Mouse (Mus musculus) E14TG2a.4 (cell line): Measurements from ENCODE around the gene Ttc6.
A peak's percentile ranks its signal among the peaks of the same experiment; 100 is the strongest.

Experiments
- H3K27me3 ChIP-seq: 2 replicates; pipeline ENCODE4 v1.6.1; 2014; ENCODE audit warnings: low read length, control low read depth; ENCODE audit not compliant: insufficient read depth
- H3K36me3 ChIP-seq: 2 replicates; pipeline ENCODE4 v1.6.1; 2014; ENCODE audit warnings: low read length, control low read depth; ENCODE audit not compliant: insufficient read depth
- H3K4me1 ChIP-seq: replicated peaks from 2 replicates; pipeline ENCODE4 v1.6.1; 2014; ENCODE audit warnings: low read depth, low read length, control low read depth
- H3K4me3 ChIP-seq: replicated peaks from 2 replicates; pipeline ENCODE4 v1.5.1; 2014; ENCODE audit warnings: mild to moderate bottlenecking, low read length
- H3K9me3 ChIP-seq: 2 replicates; pipeline ENCODE4 v1.6.1; 2014; ENCODE audit warnings: low read length, control low read depth
- CTCF ChIP-seq: conservative IDR thresholded peaks from 2 replicates; pipeline ENCODE4 v1.5.1; 2014; ENCODE audit warnings: low read length
- NANOG ChIP-seq: IDR thresholded peaks from 2 replicates; pipeline ENCODE4 v1.6.1; 2014; ENCODE audit warnings: borderline replicate concordance, low read length, mixed read lengths
- POU5F1 ChIP-seq: IDR thresholded peaks from 2 replicates; pipeline ENCODE4 v1.6.1; 2014; ENCODE audit warnings: low read length, borderline replicate concordance

The Ttc6 gene

GRCm38 (mm10) chr12:57563909-57564308, at the start of gene Ttc6:
Gene Ttc6, plus strand, starts transcription at chr12:57564113.
- Histone ChIP-seq H3K9me3 (0 out of 2 replicates have a peak, but pooled peaks cover 2% of the 10 kb centered on the region), H3K36me3 (no peaks in the 10 kb centered on the region), H3K27me3 (peaks cover 29% of the 10 kb centered on the region), H3K4me1 (no peaks in the 10 kb centered on the region), H3K4me3 (no peak within 1 kb of the TSS)
- no peak for TF ChIP-seq CTCF
- TF ChIP-seq NANOG: no peak

GRCm38 (mm10) chr12:57514552-57514951, 49.4 kb upstream of the Ttc6 start:
- peaks cover 35% of the 10 kb centered on the region for H3K4me1 ChIP-seq
- H3K27me3 ChIP-seq: no peaks in the 10 kb centered on the region; the same call in none of the 2 replicates
- no peaks in the 10 kb centered on the region for H3K9me3 ChIP-seq
- TF ChIP-seq NANOG: no peak
- TF ChIP-seq POU5F1: no peak
- TF ChIP-seq CTCF: no peak
- no peaks in the 10 kb centered on the region for H3K36me3 ChIP-seq
- no peak overlapping the region for H3K4me3 ChIP-seq

GRCm38 (mm10) chr12:57515702-57516377, 48.1 kb upstream of the Ttc6 start:
- peak overlapping the region; percentile 32; the same call in 1 of the 2 replicates for H3K4me3 ChIP-seq
- no peaks in the 10 kb centered on the region for H3K36me3 ChIP-seq
- no peaks in the 10 kb centered on the region for H3K9me3 ChIP-seq
- peaks cover 6% of the 10 kb centered on the region for H3K27me3 ChIP-seq
- H3K4me1 ChIP-seq: peaks cover 35% of the 10 kb centered on the region
- no peak for TF ChIP-seq CTCF
- TF ChIP-seq POU5F1: no peak
- TF ChIP-seq NANOG: no peak

- H3K4me1 ChIP-seq: 0 out of 2 replicates have a peak, but pooled peaks cover 5% of the 10 kb centered on the region
- no peak overlapping the region for H3K4me3 ChIP-seq
- H3K36me3 ChIP-seq: no peaks in the 10 kb centered on the region
- TF ChIP-seq CTCF (no peak), POU5F1 (no peak), NANOG (no peak)
- peaks cover 23% of the 10 kb centered on the region for H3K27me3 ChIP-seq
- no peaks in the 10 kb centered on the region for H3K9me3 ChIP-seq
These were observed 35.6 kb upstream of the Ttc6 start for GRCm38 (mm10) chr12:57528335-57528734.

- H3K36me3 ChIP-seq: no peaks in the 10 kb centered on the region
- H3K4me3 ChIP-seq: no peak overlapping the region
- TF ChIP-seq NANOG: no peak
- no peak for TF ChIP-seq POU5F1
- no peak for TF ChIP-seq CTCF
- H3K4me1 ChIP-seq: peaks cover 14% of the 10 kb centered on the region
- no peaks in the 10 kb centered on the region for H3K9me3 ChIP-seq
- H3K27me3 ChIP-seq: peaks cover 43% of the 10 kb centered on the region
These were observed 33.4 kb upstream of the Ttc6 start for GRCm38 (mm10) chr12:57530474-57530873.

GRCm38 (mm10) chr12:57534517-57534878, 29.4 kb upstream of the Ttc6 start:
- Histone ChIP-seq H3K27me3 (peaks cover 80% of the 10 kb centered on the region), H3K4me3 (peak overlapping the region; percentile 65; the same call in 1 of the 2 replicates), H3K36me3 (no peaks in the 10 kb centered on the region), H3K4me1 (peaks cover 42% of the 10 kb centered on the region), H3K9me3 (no peaks in the 10 kb centered on the region)
- TF ChIP-seq POU5F1 (no peak), NANOG (no peak), CTCF (no peak)

- peak overlapping the region; percentile 65 for H3K4me3 ChIP-seq
- H3K27me3 ChIP-seq: peaks cover 85% of the 10 kb centered on the region
- TF ChIP-seq POU5F1 (no peak), NANOG (no peak), CTCF (no peak)
- peaks cover 43% of the 10 kb centered on the region for H3K4me1 ChIP-seq
- H3K9me3 ChIP-seq: no peaks in the 10 kb centered on the region
- H3K36me3 ChIP-seq: no peaks in the 10 kb centered on the region
These were observed 28.9 kb upstream of the Ttc6 start for GRCm38 (mm10) chr12:57534879-57535611.

GRCm38 (mm10) chr12:57536056-57536908, 27.6 kb upstream of the Ttc6 start:
- TF ChIP-seq CTCF (no peak), NANOG (no peak), POU5F1 (no peak)
- no peaks in the 10 kb centered on the region for H3K9me3 ChIP-seq
- peaks cover 90% of the 10 kb centered on the region for H3K27me3 ChIP-seq
- H3K4me3 ChIP-seq: 0 out of 2 replicates have a peak overlapping the region, but pooled peaks have one; percentile 3
- H3K36me3 ChIP-seq: no peaks in the 10 kb centered on the region
- H3K4me1 ChIP-seq: peaks cover 38% of the 10 kb centered on the region
